Mouse (Mus musculus): Measurements from ENCODE around the gene Tagln2. TPM values are rescaled to one million over a fixed set of nuclear protein-coding genes. Genes with fewer than 3 reads are reported as not detected.

The Tagln2 gene
- polyA plus RNA-seq, 1 experiment from 2014 or later = 46.6 TPM

- Histone ChIP-seq H3K4me1 (peaks cover 5% of the 10 kb centered on the region), H3K9ac (replicated peaks) (no peak overlapping the region), H3K9me3 (no peaks in the 10 kb centered on the region), H3K36me3 (no peaks in the 10 kb centered on the region), H3K4me2 (replicated peaks) (no peak overlapping the region), H3K27ac (replicated peaks) (no peak overlapping the region), H3K4me3 (no peak overlapping the region), H3K27me3 (no peaks in the 10 kb centered on the region)
- no peak for ATAC-seq (replicated peaks)
- WGBS = 45% methylated on average over 2 of the region's 2 CpGs
These were observed 8.3 kb downstream of the Tagln2 start for GRCm38 (mm10) chr1:172508172-172508571.

DNA sequence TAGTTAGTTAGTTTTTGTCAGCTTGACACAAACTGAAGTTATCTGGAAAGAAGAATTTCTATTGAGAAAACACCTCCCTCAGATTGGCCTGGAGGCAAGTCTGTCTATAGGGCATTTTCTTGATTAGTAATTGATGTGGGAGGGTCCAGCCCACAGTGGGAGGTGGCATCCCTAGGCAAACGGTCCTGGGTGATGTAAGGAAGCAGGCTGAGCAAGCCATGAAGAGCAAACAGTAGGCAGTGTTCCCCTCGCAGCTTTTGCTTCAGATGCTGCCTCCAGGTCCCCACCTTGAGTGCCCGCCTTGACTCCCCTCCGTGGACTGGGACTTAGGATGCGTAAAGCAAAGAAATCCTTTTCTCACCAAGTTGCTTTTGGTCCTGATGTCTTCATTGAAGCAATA, 9.4 kb downstream of the Tagln2 start:
- Histone ChIP-seq H3K36me3 (no peaks in the 10 kb centered on the region), H3K9ac (replicated peaks) (no peak overlapping the region), H3K27ac (replicated peaks) (no peak overlapping the region), H3K9me3 (no peaks in the 10 kb centered on the region), H3K4me3 (no peak overlapping the region), H3K27me3 (no peaks in the 10 kb centered on the region), H3K4me1 (no peaks in the 10 kb centered on the region), H3K4me2 (replicated peaks) (no peak overlapping the region)
- 79% methylated on average over 5 of the region's 5 CpGs for WGBS
- no peak for ATAC-seq (replicated peaks)

DNA sequence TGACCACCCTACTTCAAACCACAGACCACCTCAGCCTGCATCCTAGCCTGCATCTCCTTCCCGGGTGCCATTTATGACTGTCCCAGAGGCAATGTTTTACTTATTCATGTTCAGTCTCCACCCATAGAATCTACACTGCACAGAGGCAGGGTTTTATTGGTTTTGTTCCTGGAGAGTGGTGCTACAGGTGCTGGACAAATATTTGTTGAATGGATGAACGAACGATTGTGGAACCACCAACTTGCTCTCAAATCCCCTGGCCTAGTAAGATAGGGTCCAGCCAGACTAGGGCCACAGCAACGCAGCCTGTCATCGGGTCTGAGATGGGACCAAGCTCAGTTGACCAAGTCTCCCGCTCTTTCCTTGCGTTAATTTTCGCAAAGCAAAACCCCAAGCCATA, 10.1 kb downstream of the Tagln2 start:
- no peak overlapping the region for H3K27ac ChIP-seq (replicated peaks)
- H3K9me3 ChIP-seq = no peaks in the 10 kb centered on the region
- no peak overlapping the region for H3K4me2 ChIP-seq (replicated peaks)
- H3K4me3 ChIP-seq = no peak overlapping the region
- ATAC-seq (replicated peaks) = no peak
- no peaks in the 10 kb centered on the region for H3K36me3 ChIP-seq
- 52% methylated on average over 8 of the region's 8 CpGs for WGBS
- no peaks in the 10 kb centered on the region for H3K27me3 ChIP-seq
- no peaks in the 10 kb centered on the region for H3K4me1 ChIP-seq
- no peak overlapping the region for H3K9ac ChIP-seq (replicated peaks)

GRCm38 (mm10) chr1:172510421-172510972, 10.7 kb downstream of the Tagln2 start:
- 23% methylated on average over 13 of the region's 13 CpGs for WGBS
- H3K27ac ChIP-seq (replicated peaks) = no peak overlapping the region
- no peak overlapping the region for H3K4me3 ChIP-seq
- no peak overlapping the region for H3K9ac ChIP-seq (replicated peaks)
- H3K4me2 ChIP-seq (replicated peaks) = no peak overlapping the region
- H3K4me1 ChIP-seq = no peaks in the 10 kb centered on the region
- no peak for ATAC-seq (replicated peaks)
- H3K36me3 ChIP-seq = no peaks in the 10 kb centered on the region
- H3K27me3 ChIP-seq = no peaks in the 10 kb centered on the region
- H3K9me3 ChIP-seq = no peaks in the 10 kb centered on the region

DNA sequence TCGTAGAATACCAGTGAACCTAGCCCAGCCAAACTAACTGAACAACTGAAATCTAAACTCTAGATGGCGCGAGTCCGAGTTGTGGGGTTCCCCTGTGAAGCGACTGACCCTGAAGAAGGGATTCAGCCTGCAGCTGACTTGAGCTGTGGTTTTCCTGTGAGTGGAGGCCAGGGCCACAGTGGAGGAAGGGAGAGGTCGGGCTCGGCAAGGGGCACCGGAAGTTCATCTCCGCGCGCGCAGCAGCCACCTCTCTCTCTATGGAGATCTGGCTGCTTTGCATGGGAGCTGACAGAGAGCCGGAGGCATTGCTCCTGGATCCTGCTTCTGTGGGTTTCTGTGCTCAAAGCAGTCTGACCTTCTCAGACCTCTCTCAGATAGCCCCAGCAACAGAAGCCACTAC, 13.1 kb downstream of the Tagln2 start:
- ATAC-seq (replicated peaks) = no peak
- no peak overlapping the region for H3K9ac ChIP-seq (replicated peaks)
- no peak overlapping the region for H3K4me2 ChIP-seq (replicated peaks)
- no peaks in the 10 kb centered on the region for H3K4me1 ChIP-seq
- no peaks in the 10 kb centered on the region for H3K27me3 ChIP-seq
- H3K36me3 ChIP-seq = no peaks in the 10 kb centered on the region
- H3K4me3 ChIP-seq = no peak overlapping the region
- no peak overlapping the region for H3K27ac ChIP-seq (replicated peaks)
- 37% methylated on average over 13 of the region's 13 CpGs for WGBS
- H3K9me3 ChIP-seq = 0 out of 2 replicates have a peak, but pooled peaks cover 5% of the 10 kb centered on the region

- no peaks in the 10 kb centered on the region for H3K36me3 ChIP-seq
- H3K27me3 ChIP-seq = no peaks in the 10 kb centered on the region
- no peak overlapping the region for H3K9ac ChIP-seq (replicated peaks)
- H3K4me2 ChIP-seq (replicated peaks) = no peak overlapping the region
- H3K9me3 ChIP-seq = 0 out of 2 replicates have a peak, but pooled peaks cover 6% of the 10 kb centered on the region
- H3K27ac ChIP-seq (replicated peaks) = no peak overlapping the region
- H3K4me3 ChIP-seq = no peak overlapping the region
- ATAC-seq (replicated peaks) = no peak
- WGBS = 87% methylated on average over 17 of the region's 17 CpGs
- no peaks in the 10 kb centered on the region for H3K4me1 ChIP-seq
These were observed 13.8 kb downstream of the Tagln2 start for GRCm38 (mm10) chr1:172513525-172514212.

DNA sequence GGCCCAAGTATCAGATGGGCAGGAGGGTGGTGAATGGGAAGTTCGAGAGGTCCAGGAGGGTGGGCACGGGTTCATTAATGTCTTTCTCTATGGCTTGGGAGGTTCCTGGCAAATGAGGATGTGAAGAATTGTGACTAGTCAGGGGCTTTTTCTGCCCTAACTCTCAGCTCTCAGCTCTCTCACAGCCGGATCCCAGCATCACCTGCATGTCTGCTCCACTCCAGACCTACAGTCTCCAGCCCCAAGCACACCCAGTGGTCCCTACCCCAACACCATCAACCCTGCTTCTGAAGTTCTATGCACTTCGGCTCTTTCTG, 14.3 kb downstream of the Tagln2 start:
- no peak overlapping the region for H3K9ac ChIP-seq (replicated peaks)
- no peaks in the 10 kb centered on the region for H3K4me1 ChIP-seq
- H3K4me2 ChIP-seq (replicated peaks) = no peak overlapping the region
- H3K27me3 ChIP-seq = no peaks in the 10 kb centered on the region
- no peak overlapping the region for H3K4me3 ChIP-seq
- H3K9me3 ChIP-seq = 0 out of 2 replicates have a peak, but pooled peaks cover 6% of the 10 kb centered on the region
- H3K36me3 ChIP-seq = no peaks in the 10 kb centered on the region
- WGBS = 81% methylated on average over 4 of the region's 4 CpGs
- no peak for ATAC-seq (replicated peaks)
- H3K27ac ChIP-seq (replicated peaks) = no peak overlapping the region

- Histone ChIP-seq H3K4me1 (no peaks in the 10 kb centered on the region), H3K36me3 (no peaks in the 10 kb centered on the region), H3K9ac (replicated peaks) (no peak overlapping the region), H3K27ac (replicated peaks) (no peak overlapping the region), H3K4me3 (no peak overlapping the region), H3K27me3 (no peaks in the 10 kb centered on the region), H3K4me2 (replicated peaks) (no peak overlapping the region), H3K9me3 (0 out of 2 replicates have a peak, but pooled peaks cover 6% of the 10 kb centered on the region)
- ATAC-seq (replicated peaks) = no peak
- 85% methylated on average over 7 of the region's 7 CpGs for WGBS
These were observed 14.9 kb downstream of the Tagln2 start for GRCm38 (mm10) chr1:172514551-172515268.

- no peak overlapping the region for H3K9ac ChIP-seq (replicated peaks)
- H3K4me1 ChIP-seq = peaks cover 3% of the 10 kb centered on the region; the same call in 1 of the 2 replicates
- ATAC-seq (replicated peaks) = no peak
- H3K36me3 ChIP-seq = no peaks in the 10 kb centered on the region
- H3K27ac ChIP-seq (replicated peaks) = no peak overlapping the region
- H3K4me2 ChIP-seq (replicated peaks) = no peak overlapping the region
- no peaks in the 10 kb centered on the region for H3K27me3 ChIP-seq
- no peak overlapping the region for H3K4me3 ChIP-seq
- 65% methylated on average over 1 of the region's 1 CpGs for WGBS
- 0 out of 2 replicates have a peak, but pooled peaks cover 6% of the 10 kb centered on the region for H3K9me3 ChIP-seq
These were observed 15.5 kb downstream of the Tagln2 start for GRCm38 (mm10) chr1:172515396-172515795.

DNA sequence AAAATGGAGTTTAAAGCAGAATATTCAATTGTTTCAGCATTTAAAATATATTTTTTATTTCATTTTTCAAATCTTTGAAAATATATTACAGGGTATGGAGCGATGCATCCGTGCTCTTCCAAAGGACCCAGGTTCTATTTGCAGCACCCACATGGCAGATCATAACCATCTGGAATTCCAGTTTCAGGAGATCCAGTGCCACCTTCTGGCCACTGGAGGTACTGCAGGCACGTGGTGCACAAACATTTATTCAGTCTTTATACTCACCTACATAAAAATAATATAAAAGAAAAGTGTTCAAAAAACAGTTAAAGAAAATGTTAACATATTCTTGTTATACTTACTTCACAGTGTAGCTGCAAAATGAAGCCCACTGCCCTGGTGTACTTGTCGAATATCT, 18.2 kb downstream of the Tagln2 start:
- Histone ChIP-seq H3K9me3 (0 out of 2 replicates have a peak, but pooled peaks cover 6% of the 10 kb centered on the region), H3K9ac (replicated peaks) (no peak overlapping the region), H3K4me3 (no peak overlapping the region), H3K36me3 (no peaks in the 10 kb centered on the region), H3K27me3 (no peaks in the 10 kb centered on the region), H3K27ac (replicated peaks) (no peak overlapping the region), H3K4me2 (replicated peaks) (no peak overlapping the region), H3K4me1 (peaks cover 15% of the 10 kb centered on the region)
- no peak for ATAC-seq (replicated peaks)
- 83% methylated on average over 4 of the region's 4 CpGs for WGBS

GRCm38 (mm10) chr1:172519644-172520043, 19.8 kb downstream of the Tagln2 start:
- Histone ChIP-seq H3K4me1 (peaks cover 15% of the 10 kb centered on the region), H3K4me3 (no peak overlapping the region), H3K27me3 (no peaks in the 10 kb centered on the region), H3K9ac (replicated peaks) (no peak overlapping the region), H3K4me2 (replicated peaks) (no peak overlapping the region), H3K36me3 (no peaks in the 10 kb centered on the region), H3K9me3 (0 out of 2 replicates have a peak, but pooled peaks cover 6% of the 10 kb centered on the region), H3K27ac (replicated peaks) (no peak overlapping the region)
- no peak for ATAC-seq (replicated peaks)
- WGBS = 80% methylated on average over 6 of the region's 6 CpGs
